Mouse (Mus musculus): ENCODE data around the gene Cd200r4.
"Not testable (repeated sequence)": the region's sequence is repeated elsewhere in the genome, so short reads cannot be mapped to it uniquely, and the experiment has no call there.

Gene Cd200r4

DNA sequence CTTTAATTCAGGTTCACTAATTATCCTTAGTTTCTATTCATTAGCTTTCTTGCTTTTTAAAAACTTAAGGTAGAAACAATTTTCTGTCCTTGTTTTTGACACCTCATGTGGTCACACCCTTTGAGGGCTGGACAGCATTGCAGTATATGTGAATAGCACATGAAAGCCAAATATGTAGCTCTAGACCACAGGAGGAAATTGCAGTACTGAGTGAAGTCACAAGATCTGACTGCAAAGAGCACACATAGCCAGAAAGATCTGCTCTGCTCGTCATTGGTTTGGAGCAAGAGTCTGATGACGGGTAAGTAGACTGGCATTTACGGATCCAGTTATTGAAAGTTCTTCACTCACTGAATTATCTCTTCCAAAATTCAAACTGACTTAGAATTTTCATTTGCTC, at the start of gene Cd200r4:
Gene Cd200r4 (plus strand): TSS at position 190 of the 400 bp plus-strand sequence.
- DNase-seq = no peak

DNA sequence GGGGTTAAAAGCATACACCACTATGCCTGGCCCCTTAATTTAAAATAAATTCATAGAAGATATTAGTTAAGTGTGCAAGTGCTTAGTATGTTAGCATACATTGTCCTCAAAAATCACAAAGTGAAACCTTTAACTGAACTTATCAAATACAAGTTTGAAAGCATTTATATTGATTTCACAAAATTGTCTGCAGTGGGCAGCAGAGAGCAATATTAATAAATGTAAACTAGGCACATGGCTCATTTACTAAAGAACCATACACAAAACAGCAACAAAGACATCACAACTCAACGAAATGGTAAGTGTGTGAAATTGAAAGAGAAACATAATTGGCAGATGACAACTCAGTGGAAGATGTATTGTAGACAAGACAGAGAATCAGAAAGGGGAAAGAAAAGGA, 49.7 kb upstream of the Cd200r4 start:
- DNase-seq = no peak

DNA sequence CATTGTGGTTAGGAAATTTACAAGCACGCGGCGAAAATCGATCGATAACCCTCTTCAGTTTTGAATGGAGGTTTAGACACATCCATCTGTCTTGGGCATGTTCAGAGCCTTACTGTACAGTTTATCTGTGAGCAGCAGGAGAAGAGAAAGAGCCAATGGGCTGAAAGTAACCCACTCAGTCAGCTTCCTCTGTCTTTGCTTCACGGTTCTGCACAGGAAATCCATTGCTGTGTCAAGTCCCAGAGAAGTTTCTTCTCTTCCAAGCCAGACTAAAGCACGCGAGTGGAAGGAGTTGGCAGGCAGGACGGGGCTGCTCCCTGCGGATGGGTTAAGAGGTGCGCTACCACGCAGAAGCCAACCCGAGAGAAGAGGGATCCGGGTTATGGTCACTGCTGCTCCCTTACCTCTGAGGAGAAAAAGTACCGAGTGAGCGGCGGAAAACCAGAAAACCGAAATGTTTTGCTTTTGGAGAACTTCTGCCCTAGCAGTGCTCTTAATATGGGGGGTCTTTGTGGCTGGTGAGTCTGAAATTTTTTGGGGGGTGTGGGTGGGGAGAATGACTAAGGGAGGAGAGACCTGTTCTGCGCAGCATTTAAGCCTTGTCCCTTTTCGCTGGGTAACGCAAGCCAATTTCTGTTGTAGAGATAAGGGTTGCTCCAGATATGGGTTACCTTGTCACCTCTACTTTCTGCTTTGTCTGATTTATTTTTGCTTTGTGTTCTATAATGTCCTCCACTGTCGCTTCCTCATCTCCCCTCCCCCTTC, 45.8 kb upstream of the Cd200r4 start, which contains the start of gene Cd200r1:
Gene Cd200r1 (plus strand): TSS at position 182 of the 765 bp plus-strand sequence.
- no peak for DNase-seq

DNA sequence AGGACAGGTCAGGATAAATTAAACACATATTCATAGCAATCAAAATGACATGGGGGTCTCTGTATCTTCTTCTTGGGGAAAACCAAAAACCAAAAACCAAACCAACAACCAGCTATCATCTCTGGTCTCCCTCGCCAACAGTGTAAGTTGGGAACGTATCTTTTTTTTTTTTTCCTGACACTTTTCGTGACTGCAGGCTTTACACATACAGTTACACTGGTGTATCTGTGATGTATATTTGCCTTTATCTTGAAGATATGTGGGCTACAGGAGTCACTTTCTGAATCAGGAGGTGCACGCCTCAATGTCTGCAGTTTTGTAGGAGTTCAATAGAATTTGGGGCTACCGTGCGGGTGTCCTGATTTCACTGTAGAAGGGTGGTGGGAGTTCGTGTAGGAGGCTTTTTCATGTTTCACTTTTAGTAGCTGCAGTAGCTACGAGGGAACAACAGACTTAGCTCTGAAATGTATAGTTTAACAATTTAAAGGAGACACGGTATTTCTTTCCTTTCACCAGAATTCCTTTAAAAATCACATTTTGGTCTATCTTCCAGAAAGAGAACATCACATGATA, 45.1 kb upstream of the Cd200r4 start:
- no peak for DNase-seq

DNA sequence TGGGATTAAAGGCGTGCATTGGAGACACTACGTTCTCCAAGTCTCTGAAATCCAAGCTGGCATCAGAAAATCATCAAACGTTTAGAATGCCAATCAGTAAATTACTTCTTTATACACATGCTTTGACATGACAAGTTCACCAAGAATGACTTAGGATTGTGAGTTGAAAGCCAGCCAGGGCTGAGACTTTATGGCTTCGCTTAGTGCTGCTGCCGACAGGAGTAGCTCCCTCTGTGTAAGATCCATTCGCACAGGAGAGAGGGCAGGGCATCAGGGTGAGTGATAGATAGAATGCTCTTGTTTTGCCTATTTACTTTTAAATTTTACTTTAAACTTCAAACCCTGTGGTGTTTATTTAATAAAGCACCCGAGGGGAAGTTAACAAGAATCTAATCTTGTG, 44.0 kb upstream of the Cd200r4 start:
- no peak for DNase-seq

DNA sequence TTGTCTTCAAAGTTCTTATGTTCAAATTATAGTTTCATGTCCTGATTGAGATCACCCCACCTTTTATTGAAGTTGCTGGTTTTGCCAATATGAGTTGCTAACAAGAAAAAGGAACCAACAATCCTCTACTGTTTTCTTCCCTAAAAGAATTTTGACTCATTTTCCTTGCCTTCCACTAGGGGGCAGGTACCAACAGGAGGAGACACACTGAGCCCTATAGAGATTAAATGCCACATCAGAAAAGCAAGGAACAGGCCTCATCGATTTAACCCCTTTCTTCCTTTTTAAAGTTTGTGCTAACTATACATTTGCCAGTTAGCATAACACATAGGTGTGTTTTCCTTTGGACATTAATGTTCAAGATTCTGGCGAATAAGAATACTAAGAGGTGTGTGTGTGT, 43.6 kb upstream of the Cd200r4 start:
- no peak for DNase-seq

DNA sequence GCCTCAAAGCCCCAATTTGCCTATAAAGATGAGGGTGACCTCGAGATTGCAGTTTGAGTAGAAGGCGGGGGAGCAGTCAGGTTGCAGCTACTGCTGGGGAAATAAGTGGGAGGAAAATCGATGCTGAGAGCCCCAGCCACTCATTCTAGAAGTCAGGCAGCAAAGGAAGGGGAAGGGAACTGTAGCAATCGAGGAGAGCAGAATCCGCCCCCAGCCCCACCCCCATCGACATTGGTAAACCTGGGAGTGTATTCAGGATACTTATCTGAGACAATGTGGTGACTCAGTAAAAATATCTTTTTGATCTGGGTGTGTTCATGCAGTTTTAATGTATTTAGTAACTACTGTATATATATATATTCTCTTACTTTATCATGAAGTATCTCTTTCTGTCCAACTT, 39.0 kb upstream of the Cd200r4 start:
- no peak for DNase-seq

DNA sequence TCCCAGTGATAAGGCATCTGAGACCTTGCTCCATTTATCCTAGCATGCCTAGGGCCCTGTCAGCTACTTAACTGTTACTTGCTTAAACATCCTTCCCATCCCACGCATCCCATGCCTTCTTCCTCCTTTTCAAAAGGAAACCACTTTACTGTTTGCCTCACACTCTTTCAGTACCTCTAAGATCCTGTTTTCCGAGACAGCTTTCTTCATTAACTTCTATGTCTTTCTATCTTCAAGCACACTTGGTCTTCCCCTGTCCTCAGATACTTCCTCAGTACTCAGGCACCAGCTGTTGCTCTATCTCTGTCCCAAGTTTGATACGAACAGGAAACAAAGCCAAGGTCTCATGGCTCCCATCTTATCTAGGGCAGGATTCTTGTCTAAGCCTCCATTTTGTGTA, 37.9 kb upstream of the Cd200r4 start:
- DNase-seq = no peak

DNA sequence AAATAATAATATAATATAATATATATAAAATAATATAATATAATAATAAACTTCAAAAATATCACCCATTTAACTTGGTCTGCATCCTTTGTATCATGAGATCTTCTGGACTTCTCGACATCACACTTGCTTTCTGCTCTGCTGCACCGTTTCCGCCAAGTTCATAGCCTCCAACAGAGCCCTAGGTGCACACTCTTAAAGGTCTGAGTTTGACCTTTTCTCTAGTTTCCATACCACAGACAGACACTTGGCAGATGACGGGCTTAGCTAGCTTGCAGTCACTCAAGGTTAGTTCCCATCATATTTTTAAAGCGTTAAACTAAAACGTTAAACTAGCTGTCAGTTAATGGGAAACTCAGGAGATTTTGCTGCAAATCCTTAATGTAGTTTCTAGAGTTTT, 37.3 kb upstream of the Cd200r4 start:
- no peak for DNase-seq

DNA sequence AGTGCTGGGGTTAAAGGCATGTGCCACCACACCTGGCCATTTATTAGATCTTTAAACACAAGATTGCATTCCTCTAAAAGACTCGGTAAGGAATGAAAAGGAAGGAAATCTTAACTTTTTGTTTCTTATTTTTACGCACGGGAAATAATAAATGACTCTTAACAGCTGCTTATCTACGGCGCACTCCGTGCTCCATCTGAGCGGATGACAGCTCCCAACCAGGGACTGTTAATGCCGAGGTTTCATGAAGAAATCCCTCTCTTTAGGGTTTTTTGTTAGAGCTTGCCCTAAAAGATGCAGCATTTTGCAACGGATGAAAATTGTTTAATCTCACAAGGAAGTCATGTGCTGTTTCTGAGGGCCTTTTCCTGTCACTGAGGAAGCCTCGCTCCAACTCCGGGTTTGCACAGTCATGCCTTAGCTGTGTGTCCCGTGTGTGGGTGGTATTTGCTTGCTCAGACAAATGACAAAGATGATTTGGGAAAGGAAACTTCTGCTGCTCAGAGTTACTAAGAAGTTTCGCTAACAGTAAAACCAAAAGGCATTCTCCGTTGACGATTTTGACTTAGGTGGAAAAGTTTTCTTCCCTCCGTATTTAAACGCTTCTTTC, 32.9 kb upstream of the Cd200r4 start:
- peak; percentile 36 for DNase-seq

DNA sequence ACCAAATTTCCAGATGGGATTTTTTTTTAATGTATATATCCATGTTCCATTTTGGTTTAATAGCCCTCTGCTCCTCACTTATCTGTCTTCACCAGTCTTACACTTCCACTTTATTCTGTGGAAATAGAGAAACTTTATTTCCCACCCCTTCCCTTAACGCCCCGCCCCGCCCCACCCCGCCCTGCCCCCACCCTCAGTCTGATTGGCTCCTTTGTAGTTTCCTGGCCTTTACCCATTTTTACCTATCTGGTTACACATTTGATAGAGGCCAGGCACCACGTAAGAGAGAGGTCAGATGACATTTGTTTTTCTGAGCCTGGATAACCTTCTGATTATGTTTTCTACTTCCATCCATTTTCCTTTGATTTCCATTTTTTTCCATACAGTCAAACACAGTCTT, 32.0 kb upstream of the Cd200r4 start:
- no peak for DNase-seq

DNA sequence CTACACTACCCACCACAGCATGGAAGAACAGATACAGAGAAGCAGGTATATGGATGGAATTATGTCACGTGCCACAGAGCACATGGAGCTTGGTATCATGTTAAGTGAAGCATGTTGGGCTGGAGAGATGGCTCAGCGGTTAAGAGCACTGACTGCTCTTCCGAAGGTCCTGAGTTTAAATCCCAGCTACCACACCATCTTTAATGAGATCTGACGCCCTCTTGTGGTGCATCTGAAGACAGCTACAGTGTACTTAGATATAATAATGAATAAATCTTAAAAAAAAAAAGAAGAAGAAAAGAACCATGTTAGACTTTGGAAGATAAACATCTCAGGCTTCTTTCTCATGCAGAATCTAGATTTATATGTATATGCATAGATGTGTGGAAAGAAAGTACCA, 30.8 kb upstream of the Cd200r4 start:
- DNase-seq = no peak

DNA sequence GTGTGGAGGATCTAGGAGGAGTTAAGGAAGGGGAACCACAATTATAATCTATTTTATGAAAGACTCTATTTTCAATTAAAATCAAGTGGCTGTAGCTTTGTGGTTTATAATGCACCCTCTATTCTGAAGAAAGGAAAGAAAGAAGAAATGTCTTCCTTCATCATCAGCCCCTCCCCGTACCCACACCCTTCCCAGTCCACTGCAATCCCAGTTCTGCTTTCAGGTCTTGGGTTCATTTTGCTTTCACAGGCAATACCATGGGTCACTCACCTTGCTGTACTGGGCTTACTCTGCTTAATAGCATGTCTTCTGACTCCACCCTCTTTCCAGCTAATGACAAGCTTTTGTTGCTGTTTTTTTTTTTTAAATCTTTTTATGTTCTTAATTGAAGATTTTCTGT, 24.6 kb upstream of the Cd200r4 start:
- no peak for DNase-seq

DNA sequence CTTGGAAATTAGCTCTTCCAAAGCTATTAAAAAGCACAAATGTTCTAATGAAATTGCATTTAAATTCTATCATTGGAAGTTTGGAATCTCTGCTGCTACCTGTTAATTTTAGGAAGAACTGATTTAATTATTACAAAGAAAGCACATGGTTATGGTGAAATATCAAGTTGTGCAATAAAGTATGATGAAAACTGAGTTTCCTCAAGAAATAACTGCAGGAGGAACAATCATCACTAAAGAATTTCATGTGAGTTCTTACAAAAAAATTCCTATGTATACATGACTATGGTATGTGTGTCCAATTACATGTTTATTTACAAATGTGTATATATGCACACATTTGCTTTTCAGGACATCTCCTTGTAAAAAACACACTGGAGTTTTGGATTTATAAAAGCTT, 17.1 kb upstream of the Cd200r4 start:
- DNase-seq = no peak

DNA sequence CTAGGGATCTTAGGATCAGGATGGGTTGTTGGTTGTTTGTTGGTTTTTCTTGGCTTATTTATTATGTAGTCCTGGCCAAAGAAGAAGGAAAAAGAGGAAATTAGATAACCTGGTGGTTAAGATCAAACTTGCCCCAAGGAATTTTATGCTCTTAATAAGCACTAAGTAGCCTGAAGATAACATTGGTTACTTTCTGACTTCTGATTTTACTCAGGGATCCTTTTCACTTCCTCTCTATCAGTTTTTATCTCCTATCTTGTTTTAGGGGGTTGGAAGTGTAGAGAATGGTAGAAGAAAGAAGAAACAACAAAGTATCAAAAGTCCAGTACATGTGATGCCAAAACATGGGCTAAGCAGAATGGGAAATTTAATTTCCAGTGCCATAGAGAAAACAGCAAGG, 5.6 kb upstream of the Cd200r4 start:
- no peak for DNase-seq

DNA sequence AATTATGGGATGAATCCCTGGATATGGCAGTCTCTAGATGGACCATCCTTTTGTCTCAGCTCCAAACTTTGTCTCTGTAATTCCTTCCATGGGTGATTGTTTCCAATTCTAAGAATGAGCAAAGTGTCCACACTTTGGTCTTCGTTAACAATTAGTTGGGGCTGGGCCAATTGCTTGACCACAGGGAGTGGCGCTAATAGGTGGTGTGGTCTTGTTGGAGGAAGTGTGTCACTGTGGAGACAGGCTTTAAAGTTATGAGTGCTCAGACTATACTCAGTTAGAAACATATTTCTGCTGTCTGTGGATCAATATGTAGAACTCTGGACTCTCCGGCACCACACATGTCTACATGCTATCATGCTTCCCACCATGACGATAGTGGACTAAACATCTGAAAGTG, 1.3 kb upstream of the Cd200r4 start:
- not testable (repeated sequence) for DNase-seq

DNA sequence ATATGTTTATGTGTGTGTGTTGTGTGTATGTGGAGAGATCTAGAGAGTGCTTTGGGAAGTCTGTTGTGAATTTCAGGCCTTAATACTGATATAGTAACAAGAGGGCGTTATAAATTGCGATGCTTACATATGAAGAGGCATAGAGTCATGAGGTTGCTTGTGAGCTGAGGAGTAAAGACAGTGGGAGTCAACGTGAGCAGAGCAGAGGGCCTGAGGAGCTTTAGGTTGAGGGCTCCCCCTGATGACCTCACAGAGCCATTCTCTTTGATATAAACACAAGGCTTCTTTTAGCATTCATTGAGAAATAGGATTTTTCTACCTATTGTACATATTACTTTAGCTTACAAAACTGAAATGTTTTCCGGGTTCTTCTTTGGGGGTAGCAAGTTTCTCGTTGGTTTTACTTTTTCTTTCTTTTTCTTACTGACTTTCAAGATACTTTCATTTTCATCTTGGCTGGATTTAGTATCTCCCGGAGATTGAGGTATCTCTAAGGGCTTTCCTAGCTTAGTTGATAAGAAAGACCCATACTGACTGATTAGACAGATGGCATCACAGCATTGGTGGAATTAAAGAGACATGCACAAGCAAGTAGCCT, 1.0 kb downstream of the Cd200r4 start:
- no peak for DNase-seq

DNA sequence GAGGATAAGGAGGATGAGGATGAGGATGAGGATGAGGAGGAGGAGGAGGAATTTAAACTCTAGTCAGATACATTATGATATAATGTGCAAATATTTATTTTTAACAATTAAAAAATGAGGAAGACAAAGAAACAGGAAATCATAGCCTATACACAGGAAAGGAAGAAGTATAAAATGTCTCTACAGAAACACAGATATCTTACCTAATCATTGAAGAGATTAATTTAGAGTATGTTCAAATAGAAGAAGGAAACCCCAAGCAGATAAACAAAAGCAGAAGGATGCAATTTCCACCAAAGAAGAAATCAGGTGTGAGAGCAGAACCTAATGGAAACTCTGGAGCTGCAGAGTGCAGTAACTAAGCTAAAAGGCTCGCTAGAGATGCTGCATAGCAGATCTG, 6.5 kb downstream of the Cd200r4 start:
- no peak for DNase-seq

DNA sequence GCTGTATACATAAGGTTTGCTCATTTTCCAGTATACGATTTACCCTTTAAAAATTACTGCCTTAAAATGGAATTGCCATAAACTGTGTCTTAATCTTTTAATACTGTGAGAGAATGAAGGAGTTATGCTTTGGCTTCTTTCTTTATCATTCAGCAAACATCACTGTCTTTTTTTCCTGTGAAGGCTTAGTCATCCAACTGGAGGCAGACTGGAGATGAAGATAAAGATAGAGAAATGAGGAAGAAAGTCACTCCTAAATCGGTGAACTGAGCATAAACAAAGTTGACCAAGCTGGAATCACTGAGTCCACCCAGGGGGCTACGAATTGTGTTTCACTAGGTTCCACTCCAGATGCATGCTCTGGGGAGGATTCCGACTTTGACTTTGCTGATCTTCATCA, 9.0 kb downstream of the Cd200r4 start:
- no peak for DNase-seq

DNA sequence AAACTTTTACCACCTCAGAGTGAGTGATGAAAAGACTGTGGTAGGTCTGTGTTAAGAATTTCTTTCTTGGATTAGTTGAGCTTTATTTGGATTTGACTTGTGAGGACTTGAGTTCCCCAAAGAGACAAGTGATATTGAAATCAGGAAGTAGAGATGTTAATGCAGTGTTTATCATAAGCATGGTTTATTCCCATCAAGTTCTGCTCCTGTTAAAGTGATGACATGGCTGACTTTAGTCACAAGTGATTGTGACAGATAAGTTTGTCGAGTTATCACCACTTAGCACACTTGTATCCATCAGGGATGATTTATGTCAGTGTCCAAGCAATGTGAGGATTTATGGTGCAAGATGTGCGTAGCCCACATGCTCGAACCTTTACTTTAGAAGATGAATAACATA, 20.8 kb downstream of the Cd200r4 start:
- no peak for DNase-seq

DNA sequence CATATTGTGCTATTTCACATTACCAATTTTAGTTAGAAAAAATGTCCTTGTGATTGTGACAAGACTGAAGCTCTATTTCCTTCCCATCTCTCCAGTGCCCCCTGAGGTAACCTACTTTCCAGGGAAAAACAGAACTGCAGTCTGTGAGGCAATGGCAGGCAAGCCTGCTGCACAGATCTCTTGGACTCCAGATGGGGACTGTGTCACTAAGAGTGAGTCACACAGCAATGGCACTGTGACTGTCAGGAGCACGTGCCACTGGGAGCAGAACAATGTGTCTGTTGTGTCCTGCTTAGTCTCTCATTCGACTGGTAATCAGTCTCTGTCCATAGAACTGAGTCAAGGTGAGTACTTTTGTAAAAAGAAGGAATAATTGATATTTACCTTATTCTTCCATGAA, 21.7 kb downstream of the Cd200r4 start:
- DNase-seq = not testable (repeated sequence)

DNA sequence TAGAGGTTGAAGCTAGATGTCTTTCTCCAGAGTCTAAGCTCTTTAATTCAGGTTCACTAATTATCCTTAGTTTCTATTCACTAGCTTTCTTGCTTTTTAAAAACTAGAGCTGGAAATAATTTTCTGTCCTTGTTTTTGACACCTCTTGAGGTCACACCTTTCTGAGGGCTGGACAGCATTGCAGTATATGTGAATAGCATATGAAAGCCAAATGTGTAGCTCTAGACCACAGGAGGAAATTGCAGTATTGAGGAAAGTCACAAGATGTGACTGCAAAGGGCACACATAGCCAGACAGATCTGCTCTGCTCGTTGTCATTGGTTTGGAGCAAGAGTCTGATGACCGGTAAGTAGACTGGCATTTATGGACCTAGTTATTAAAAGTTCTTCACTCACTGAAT, 55.3 kb downstream of the Cd200r4 start, which contains the start of gene Cd200r2:
Gene Cd200r2 (plus strand): TSS at position 301 of the 400 bp plus-strand sequence.
- no peak for DNase-seq

DNA sequence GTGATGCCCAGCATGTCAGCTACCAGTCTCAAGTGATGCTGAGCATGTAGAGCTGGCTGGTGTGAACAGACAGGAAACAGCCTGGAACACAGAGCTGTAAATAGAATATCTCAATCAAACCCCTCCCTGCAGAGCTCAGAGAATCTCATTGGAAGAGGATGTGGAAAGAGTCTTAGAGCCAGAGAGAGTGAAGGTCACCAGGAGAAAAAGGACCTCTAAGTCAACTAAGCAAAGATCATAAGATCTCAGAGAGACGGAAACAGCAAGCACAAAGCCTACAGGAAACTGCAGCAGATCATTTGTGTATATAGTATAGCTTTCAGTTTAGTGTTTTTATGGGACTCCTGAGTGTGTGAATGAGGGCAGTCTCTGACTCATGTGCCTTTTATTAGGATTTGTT, 63.6 kb downstream of the Cd200r4 start:
- no peak for DNase-seq

DNA sequence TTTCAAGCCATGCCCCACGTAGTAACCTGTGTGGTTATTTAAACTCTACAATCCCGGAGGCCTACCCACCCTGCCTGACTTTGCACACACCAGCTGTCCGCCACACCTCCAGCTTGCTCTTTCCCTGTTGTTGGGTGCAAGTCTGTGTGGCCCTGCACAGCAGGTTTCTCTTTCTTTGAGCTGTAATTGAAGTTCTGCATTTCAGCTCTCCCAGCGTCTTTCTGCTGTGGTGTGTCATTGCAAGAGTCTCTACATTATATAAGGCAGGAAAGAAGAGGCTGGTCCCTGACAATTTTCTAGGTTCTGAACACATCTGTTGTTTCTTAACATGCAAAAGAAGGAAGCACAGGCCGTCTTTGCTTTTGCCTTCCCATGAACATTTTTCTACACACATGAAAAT, 65.1 kb downstream of the Cd200r4 start:
- no peak for DNase-seq
